Mouse (Mus musculus): Measurements from ENCODE around the gene Drg1.
A peak's percentile ranks its signal among the peaks of the same experiment; 100 is the strongest.
"Not testable (repeated sequence)": the region's sequence is repeated elsewhere in the genome, so short reads cannot be mapped to it uniquely, and the experiment has no call there.

The Drg1 gene

DNA sequence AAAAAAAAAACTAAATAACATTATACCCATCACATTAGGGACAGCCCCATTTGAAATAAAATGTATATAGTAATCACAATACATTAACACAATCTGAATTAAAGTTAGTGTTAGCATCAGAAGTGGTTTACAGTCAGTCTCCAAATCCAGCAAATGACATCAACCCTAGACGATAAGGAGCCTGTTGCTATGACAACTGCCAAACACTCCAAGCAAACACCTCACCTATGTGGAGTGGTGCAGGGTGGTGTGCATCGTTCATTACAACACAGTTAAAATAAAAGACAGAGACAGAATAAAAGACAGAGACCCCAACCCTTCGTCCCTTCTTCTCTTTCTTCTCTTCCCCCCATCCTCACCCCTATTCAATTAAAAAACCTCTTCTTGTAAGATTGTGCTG, 102.6 kb downstream of the Drg1 start:
- DNase-seq, result not testable (repeated sequence)

DNA sequence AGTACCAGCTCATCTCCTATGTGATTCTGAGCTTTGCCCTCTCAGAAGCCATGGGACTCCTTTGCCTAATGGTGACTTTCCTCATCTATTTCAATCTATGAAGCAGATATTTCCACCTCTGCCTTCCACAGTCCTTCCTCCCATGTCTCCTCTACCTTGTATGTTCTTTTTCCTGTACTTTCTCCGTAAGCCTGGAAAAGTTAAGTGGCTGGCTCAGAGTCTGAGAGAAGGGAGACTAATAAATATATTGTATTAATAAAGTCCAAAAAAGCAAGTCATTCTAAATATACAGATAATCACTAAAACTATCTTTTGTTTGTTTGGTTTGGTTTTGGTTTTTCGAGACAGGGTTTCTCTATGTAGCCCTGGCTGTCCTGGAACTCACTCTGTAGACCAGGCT, 103.1 kb downstream of the Drg1 start:
- DNase-seq, result not testable (repeated sequence)

DNA sequence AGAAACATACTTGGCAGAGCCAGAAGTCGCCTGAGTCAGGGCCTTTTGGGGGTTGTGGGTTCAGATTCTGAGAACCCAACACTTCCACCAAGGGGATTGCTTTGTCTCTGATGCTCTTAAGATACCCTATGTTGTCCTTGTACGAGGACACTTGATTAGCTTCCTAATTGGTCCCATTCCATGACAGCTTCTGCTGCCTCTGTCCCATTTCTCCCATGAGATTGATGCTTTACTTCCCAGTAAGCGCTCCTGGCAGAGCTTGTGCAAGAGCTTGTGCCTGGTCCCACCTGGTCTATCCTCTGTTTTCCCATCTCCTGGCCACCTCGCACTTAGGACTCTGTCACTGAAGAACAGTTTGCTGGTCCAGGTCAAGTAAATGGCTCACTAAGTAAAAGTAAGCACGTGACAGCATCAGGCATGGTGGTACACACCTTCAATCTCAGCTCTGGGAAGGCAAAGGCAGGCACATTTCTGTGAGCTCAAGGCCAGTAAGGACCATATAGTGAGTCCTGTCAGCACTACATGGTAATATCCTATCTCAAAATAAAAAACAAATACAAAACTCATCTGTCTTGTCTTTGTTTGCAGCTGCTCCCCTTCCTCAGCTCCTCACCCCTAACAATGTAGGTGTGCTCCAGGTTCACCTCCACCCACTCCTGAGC, 103.8 kb downstream of the Drg1 start:
- peak; percentile 50 for DNase-seq

DNA sequence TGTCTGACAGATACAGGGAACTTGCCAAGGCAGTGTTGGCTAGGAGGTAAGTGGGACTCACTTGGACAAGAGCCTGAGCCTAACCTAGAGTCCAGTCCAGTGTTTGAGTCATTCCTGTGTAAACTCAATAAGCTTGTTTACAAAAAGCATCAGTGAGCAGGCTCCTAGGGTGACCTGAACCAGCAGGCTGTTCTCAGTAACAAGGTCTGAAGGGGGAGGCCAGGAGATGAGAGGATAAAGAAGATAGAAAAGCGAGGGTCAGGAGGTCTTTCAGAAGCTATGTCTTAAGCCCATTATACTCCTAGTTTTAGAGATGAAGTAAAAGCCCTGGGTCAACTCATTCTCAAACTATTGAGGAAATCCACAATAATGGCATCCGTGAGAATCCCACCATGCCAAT, 104.8 kb downstream of the Drg1 start:
- DNase-seq, result peak; percentile 44

DNA sequence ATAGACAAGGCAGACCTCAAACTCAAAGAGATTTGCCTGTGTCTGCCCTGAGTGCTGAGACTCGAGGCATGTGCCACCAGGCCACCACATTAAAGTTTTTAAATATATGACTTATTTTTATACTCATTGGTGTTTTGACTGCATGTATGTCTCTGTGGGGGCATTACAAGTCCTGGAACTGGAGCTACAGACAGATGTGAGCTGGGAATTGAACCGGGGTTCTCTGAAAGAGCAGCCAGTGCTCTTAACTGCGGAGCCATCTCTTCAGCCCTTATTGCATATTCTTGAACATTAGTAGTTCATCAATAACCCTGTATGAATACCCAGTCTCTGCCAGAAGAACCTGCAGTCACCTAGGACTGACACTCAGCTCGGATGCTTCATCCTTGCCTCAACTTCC, 107.4 kb downstream of the Drg1 start:
- not testable (repeated sequence) for DNase-seq

DNA sequence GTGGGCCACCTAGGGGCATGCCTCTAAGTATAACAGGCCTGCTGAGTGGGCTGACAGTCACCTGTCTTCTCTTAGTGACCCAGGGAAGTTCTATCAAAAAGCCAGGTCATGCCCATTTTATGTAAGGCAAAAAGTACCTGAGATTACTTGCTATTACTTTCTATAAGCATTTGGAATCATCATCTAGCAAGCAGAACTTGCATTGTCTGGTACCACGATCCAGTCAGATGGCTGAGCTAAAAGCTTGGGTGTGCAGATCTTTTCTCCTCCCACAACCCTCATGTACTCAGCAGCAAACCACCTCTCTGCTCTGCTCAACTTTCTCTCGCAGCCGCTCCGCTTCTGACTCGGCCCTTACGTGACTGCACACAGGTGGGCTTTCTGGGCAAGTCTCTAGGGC, 108.2 kb downstream of the Drg1 start:
- not testable (repeated sequence) for DNase-seq

DNA sequence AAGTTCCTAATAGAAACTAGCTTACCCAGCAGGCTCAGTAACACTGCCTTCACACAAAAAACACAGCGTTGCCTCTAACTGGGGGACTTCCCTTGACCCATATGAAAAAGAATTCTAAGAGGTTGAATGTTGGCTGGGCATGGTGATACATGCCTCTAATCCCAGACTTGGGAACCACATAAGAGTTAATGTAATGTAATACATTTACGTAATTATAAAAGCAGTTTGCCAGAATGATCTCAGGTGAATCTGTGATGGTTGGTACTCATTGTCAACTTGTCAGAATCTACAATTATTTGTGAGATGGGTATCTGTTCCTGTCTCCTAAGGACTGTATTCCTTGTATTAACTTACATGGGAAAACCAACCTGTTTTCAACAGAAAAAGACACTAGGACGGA, 109.2 kb downstream of the Drg1 start:
- not testable (repeated sequence) for DNase-seq

DNA sequence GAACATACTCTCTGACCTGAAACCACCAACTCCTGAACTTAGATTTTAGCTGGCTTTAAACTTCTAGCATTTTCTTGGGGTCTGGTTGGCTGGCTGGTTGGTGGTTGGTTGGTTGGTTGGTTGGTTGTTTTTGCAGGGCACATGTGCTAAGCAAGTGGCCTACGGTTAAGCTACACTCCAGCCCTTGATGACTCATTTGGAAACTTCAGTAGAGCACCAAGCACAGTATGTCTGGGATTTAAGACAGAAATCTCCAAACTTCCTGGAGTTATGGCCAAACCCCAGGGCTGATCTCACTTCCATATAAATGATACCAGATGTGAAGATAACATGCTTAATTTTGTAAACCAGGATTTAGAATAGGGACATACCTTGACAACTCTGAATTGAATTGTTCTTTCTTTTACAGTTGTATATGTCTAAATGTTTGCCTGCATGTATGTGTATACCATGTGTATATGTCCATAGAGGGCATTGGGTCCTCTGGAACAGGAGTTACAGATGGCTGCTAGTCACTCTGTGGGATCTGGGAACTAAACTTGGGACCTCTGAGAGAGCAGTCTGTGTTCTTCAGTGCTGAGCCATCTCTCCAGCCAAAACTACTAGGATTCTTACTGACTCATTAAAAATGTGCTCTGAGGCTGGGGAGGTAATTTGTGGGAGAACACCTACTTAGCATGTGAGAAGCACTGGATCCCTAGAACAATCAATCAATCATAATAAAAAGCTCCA, 112.4 kb downstream of the Drg1 start:
- DNase-seq, result peak; percentile 47

DNA sequence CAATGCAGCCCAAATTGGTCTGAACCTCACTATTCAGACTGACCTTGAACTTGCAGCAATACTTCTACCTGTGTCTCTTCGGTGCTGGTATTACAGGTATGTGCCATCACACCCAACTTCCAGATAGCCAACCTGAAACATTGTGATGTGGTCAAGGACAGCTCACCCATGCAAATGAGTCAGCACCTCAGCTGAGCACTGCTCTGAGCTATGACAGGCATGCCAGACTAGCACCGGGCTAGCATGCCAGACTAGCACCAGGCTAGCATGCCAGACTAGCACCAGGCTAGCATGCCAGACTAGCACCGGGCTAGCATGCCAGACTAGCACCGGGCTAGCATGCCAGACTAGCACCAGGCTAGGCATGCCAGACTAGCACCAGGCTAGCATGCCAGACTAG, 114.9 kb downstream of the Drg1 start:
- DNase-seq, result not testable (repeated sequence)

DNA sequence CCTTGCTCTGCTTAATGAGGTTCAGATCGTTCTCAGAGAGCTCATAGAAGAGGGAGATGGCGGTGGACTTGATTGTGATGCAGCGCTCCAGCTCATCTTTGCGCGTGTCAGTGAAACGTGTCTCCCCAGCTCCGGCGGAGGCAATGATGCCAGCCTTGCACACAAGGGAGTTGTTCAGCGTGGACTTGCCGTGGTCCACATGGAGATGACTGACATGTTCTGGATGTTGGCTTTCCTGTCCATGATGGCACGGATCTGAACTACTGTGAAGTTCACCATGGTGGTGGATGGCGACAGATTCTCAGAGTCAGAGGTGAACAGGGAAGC, 115.6 kb downstream of the Drg1 start:
- not testable (repeated sequence) for DNase-seq

DNA sequence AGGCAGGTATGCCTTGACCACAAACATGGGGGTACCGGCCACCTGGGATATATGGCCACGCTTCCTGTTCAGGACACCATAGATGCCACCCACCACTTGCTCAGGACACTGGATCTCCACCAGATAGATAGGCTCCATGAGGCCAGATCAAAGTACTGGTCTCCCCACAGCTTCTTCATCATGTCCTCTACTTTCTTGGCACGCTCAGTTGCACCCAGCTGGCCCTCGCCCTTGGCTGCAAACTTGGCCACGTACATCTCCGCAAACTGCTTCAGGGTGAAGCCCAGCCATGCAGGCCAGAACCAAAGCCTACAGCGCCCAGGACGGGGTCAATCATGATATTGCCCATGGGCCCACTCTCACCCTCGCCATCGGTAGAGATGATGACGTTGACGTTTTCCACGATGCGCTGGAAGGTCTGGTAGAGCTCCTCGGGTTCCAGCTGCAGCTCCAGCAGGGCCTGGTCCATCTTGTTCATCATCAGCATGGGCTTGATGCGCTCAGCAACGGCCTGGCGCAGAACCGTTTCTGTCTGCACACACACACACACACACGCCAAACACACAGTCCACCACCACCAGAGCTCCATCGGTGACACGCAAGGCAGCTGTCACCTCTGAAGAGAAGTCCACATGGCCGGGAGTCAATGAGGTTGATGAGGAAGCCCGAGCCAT, 116.1 kb downstream of the Drg1 start:
- DNase-seq, result not testable (repeated sequence)

DNA sequence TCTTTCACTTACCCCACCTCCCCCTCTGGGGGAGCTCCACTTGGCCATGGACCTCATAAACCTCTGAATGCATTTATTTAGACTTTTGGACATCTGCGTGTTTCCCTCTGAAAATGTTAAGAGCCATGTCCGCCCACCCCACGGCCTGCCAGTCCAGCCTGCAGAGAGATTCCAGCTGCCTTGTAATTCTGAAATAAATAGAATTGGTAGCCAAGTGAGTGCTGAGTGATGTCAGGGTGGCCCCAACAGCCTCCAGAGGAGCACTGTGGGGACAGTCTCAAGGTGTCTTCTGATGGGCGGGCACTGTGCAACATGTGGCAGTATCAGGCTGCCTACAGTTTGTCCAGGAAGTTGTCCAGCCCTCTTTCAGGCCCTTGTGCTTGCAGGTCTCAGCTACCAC, 116.7 kb downstream of the Drg1 start:
- DNase-seq, result not testable (repeated sequence)

DNA sequence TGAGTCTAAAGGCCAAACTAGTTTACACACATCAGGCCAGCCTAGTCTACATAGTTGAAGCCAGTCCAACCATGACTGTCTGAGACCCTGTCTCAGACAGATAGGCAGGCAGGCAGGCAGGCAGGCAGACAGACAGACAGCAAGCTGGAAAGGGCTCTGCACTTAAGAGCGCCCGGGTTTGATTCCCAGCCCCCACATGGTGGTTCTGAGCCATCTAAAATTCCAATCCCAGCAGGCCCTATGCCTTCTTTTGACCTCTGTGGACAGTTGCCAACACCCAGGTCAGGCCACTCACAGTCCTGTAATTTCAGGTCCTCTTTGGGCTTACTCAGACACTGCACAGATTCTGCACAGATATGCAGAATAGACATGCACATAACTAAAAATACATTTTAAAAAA, 119.4 kb downstream of the Drg1 start:
- not testable (repeated sequence) for DNase-seq

DNA sequence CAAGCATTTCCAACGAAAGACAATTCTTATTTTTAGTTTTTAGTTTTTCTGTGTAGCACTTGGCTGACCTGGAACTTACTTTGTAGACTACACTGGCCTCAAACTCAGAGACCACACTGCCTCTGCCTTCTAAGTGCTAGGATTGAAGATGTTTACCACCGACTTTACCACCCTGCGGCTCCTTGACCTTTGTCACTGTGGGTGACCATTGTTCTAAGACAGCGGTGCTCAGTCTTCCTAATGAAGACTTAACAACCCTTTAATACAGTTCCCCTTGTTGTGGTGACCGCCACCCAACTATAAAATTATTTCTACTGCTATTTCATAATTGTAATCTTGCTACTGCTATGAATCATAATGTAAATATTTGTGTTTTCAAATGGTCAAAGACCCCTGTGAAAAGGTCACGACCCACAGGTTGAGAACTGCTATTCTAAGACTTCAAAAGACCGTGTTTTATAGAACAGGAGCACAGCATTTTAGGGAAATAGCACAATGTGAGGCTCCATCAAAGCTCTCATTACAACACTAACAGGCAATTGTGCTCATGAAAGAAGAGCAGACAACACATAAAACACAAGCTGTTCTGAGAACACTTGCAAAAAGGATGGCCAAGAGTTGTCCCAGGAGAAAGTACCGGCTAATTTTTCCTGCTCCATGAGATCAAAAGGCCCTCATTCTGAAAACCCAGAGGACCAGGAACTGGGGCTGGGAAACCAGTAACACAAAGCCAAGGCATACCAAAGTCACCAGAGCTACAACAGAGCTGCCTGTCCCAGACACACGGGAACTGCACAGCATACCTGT, 120.7 kb downstream of the Drg1 start:
- not testable (repeated sequence) for DNase-seq

DNA sequence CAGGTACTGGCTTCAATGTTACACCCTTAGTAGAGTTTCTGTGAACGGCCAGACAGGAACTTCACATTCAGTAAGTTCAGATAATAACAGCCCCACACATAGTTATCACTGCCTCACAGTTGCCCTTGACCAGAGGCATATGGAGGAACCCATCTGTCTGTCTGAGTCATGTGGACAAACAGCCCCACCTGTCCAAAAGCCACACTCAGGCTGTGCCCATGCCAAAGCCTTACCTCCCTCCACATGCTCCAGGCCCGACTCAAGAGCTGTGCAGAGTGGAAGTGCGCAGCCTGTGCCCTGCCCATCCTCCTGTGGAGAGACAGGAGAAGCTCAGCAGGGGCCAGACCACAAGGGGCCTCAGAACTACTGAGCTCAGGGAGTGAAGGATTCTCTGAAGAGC, 122.2 kb downstream of the Drg1 start:
- not testable (repeated sequence) for DNase-seq

DNA sequence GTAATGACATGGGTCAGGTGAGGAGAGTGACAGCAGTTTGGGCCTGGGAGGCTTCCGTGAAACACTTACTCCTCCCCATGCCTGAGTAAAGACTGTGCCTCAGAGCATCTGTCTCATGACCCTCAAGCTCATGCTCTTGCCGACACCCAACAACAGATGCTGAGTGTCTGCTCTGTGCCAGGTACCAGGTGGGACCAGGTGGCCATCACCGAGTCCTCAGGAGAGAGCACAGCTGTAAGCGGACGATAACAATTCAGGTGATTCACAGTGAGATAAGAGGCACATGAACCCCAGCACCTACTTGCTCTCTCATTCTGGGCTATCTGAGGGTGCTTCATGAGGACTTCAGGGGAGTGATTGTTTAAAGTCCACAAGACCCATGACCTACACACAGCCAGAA, 123.8 kb downstream of the Drg1 start:
- peak; percentile 71 for DNase-seq

DNA sequence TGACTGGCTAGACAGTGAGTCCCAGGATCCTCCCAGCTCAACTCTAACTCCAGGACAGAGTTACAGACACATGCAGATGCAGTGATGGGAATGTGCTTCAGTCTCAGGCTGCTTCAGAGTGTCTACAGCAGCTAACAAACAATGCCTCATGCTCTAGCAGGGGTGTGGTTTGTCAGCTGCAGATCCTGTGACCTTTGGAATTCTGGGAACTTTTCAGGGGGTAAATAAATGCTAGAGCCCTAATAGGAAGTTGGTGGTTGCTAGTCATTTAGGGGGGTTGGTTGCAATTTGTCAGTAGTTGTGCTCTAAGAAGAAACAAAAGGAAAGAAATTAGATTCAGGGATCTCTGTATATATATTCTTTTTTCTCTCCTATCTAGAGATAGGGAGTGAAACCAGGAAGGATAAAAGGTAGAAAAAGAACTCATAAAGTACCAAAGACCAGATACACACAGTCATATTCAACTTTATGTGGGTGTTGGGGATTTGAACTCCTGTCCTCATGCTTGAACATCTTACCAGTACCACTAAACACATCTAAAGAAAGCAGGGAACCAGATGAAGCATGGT, 125.2 kb downstream of the Drg1 start:
- DNase-seq, result not testable (repeated sequence)

DNA sequence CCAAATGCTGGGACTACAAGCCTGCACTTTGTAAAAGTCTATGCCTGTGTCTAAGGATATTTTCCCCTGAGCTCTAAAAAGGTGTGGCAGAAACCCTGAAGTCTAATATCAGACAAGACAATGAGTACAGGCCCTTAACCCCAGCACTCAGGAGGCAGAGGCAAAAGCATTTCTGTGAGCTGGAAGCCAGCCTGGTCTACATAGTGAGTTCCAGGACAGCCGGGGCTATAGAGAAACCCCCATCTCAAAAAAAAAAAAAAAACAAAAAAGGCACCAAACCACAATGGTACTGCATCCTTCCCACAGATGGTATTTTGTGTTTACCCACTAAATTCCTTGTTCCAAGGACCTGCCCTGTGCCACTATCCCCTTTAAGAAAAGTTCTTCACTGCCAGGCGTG, 127.9 kb downstream of the Drg1 start:
- not testable (repeated sequence) for DNase-seq

All from cerebellum, adult 8-10 months (tissue).